Mouse (Mus musculus): ENCODE results near the gene Asic1.
A peak's percentile ranks its signal among the peaks of the same experiment; 100 is the strongest.

Gene Asic1

DNA sequence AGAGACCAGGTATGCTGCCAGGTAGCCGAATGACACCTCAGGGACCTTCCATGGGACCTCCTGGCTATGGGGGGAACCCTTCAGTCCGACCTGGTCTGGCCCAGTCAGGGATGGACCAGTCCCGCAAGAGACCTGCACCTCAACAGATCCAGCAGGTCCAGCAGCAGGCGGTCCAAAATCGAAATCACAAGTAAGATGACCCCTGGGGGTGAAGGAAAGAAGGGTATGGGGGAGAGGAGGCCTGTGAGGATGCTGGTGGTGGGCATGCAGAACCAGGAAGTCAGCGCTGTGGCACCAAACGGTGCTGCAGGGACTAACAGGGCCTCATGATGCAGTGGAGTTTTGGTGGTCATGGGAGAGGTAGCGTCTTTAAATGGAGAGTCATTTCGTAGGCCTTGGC is 32.9 kb downstream of the Asic1 start:
- DNase-seq: no peak

DNA sequence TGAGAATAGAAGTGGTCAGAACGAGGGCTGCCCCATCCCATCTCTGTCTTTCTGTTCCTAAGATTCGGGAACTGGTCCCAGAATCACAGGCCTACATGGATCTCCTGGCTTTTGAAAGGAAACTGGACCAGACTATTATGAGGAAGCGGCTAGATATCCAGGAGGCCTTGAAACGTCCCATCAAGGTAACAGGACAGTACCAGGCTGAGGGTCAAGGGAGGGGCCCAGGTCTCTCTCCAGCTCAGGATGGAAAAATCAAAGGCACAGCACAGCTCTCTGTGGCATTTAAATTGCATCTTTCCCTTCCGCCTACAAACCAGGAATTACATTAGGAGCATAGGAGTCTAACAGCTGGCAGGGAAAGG is 33.5 kb downstream of the Asic1 start:
- no peak for DNase-seq

DNA sequence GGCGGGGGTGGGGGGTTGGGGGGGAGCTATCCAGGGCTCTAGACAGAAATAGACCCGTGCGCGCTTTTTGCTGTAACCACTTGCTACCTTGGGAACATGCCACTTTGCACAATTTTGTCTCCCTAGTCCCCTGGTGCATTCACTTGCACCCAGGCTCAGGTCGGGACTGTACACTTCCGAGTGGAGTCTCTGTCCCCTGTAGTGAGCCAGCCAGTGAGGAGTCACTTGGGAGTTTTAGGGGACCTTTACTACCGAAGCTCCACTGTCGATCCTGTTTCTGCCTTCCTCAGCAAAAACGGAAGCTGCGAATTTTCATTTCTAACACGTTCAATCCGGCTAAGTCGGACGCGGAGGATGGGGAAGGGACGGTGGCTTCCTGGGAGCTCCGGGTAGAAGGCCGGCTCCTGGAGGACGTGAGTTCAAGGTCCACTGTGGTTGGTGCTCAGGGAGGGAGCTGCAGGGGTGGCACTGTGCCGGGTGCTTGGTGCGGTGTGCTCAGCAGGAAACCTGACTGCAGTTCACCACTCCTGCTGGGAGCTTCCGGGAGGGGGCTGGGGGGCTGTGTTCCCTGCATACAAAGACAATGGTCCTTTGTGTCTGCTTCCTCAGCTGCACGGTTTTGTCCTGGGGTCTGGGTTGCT is 34.0 kb downstream of the Asic1 start:
- no peak for DNase-seq

DNA sequence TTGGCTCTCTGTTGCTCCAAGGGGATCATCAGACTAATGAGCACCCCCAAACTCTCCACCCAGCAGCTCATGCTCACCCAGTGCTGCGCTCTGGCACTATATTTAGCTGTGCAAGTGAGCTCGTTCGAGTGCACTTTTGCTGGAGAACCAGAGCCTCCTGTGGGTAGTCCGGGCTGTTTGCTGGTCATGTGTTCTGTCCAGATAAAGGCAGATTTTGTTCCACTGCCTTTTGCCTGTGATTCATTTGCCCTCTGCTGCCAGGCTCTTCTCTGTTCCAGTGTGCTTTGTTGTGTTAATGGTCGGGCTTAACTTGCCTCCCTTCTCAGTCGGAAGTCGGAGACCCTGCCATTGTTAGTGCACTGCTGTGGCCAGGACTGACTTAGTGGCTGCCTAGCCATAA is 34.7 kb downstream of the Asic1 start:
- no peak for DNase-seq

DNA sequence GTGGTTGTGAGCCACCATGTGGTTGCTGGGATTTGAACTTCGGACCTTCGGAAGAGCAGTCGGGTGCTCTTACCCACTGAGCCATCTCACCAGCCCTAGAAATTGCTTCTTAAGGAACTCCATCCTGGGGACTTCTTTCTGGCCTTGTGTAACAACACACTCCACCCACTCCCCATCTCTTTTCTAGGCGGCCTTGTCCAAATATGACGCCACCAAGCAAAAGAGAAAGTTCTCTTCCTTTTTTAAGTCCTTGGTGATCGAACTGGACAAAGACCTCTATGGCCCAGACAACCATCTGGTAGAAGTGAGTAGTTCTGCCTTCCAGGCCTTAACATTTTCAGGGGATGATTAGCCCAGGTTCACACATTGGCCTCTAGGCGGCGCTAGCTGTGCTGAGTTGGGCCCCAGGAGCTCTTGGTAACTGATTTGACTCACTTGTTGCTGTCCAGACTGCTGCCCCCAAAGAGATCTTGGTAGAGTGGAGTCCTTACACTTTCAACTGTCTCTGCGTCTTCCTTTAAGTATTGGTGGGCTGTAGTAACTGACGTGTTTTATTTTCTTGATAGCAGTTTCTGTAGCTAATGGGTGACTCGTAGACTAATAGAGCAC is 35.4 kb downstream of the Asic1 start, which contains the start of gene Gm17349:
Gm17349 (minus strand) TSS at position 51 of the 609 bp plus-strand sequence.
- DNase-seq: peak; percentile 72 to 83

DNA sequence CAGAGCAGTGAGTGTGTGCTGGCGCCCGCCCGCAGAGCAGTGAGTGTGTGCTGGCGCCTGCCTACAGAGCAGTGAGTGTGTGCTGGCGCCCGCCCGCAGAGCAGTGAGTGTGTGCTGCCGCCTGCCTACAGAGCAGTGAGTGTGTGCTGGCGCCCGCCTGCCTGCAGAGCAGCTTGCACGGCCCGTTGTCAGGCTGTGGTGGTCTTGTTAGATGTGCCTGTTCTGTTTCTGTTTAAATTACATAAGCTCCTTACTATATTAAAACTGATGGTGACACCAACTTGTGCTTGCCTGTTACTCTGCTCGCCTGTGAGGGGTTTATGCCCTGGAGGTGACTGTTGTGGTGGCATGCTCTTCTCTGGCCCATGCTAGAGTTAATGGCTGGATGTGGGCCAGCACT is 38.0 kb downstream of the Asic1 start:
- DNase-seq: no peak

DNA sequence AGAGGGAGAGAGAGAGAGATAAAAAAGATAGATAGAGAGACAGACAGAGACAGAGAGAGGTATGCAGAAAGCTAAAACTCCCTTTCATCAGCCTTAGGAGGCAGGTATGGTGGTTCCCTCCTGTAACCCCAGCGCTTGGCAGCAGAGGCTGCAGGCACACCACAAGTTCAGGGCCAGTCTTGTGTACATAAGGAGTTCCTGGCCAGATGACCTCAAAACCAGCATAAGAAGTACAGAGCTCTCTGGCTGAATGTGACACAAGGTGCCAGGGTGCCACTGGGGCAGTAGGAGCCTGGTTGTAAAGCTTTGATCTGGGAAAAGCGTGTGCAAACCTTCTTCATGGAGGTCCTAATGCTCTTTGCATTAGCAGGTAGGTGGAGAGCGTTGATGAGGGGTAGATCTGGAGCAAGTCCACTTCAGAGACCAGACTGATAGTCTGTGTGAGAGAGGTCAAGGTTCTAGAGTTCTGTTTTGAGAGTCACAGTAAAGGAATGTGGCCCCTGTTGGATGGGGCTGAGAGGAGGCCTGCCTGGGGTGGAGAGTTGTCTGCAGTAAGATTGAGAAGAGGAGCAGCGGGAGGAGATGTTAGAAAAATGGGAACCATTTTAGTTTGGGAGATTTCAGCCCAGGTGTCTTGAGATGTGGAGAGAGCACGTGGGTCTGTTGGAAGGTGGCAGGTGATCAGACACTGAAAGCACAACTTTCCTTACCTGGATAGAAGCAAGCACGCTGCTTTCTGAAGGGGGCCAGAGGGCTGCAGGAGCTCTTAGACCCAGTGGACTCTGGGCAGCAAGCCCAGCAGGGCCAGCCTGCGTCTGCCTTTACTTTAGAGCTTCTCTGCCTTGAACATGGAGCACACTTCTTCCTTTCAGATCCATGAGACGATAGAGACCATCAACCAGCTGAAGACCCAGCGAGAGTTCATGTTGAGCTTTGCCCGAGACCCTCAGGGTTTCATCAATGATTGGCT is 40.3 kb downstream of the Asic1 start:
- no peak for DNase-seq

DNA sequence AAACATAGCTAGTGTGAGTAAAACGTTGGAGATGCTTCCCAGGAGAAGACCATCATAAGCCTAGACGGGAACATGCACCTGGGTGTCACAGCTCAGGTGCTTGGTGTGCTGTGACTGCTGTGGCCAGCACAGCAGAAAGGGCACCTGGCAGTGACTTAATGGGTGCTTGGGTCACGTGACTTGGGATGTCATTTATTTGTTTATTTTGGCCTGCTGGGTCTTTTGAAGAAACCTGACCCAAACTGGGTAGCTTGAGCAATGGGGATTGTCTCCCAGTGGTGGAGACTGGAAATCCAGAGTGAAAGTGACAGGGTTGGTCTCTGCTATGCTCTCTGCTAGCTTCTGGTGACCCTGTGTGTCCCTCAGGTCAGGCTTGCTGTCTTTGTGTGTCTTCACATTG is 41.3 kb downstream of the Asic1 start:
- no peak for DNase-seq

DNA sequence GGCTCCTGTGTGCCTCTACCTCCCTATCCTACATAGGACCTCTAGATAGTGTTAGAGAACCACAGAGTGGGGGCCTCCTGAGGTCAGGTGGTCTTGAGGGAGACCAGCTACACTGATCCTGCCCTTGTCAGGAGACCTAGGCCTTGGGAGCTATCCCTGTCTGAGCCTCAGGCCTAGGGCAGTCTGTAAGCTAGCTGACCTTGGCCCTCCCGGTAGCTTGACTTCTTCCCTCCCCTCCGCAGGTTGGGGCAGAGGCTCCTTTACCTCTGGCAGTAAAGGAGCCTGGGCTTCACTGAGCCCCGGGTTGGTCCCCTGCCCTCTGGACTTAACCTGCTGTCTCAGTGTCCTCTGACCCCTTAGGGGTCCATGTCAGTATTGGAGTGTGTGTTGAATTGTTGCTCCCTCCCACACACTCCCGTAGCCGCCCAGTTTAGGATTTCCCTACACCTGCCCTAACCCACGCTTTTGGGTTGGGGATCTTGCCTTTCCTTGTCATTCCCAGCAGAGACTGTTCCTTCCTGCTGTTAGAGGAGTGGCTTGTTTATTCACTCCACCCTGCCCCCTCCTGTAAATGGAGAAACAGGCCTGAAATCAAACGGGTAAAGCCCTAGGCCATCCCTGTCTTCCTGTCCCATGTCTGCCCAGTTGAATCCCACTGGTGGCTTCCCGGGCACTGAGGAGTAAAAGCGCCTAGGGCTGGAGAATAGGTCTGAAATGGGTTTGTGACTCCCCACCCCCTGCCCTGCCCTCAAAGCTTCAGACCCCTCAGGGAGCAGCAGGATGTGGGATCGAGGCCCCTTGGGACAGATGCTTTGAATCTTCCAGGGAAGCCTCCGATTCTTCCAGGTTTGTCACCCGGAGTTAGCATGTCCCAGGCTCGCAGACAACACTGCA is 42.7 kb downstream of the Asic1 start:
- DNase-seq: no peak

DNA sequence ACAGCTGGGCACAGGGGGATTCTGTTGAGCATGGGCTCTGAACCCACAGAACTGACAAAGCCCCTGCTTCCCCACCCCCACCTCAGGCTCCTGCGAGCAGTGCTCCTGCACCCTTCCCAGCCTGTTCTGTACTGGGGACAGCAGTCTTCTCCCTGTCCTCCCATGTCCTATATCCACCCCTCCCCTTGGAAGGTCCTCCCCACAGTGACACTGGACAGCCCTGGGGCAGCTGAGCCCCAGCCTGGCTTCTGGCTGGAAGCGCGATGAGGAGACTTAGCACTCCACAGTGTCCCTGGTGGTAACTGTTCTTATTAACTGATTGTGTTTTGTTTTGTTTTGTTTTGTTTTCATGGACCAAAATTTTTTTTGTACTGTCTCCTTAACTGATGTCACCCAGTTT is 43.4 kb downstream of the Asic1 start:
- no peak for DNase-seq

DNA sequence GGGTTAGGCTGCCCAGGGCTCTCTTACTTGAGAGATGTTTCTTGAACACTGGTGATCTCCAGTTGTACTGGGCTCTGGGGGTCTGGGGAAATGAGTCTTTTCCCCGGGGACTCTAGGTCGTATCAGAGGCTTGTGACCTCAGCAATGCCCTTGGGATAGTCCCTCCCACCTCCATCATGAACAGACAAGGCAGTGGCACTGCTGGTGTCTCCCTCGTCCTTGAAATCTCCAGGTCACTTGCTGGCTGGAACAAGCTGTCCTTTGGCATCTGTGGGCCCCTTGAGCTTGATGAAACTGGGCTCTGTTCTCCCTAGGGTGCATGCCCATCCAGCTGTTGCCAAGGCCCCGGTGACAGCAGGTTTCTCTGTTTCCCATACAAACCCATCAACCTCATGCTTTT is 44.0 kb downstream of the Asic1 start:
- no peak for DNase-seq

DNA sequence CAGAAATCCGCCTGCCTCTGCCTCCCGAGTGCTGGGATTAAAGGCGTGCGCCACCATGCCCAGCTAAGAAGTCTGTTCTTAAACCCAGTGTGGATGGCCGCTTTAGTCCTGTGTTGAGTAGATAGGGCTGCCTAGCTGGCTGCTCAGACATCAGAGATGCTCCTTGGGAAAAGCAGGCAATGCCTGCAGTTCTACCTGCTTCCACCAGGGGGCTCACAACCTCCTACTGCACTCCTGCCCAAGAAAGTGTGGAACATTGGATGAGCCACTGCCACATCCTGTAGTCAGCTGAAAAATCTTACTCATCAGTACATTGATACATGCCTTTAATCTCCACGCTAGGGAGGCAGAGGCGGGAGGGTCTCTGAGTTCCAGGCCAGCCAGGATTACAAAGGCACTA is 44.7 kb downstream of the Asic1 start:
- DNase-seq: peak; percentile 90 to 93

DNA sequence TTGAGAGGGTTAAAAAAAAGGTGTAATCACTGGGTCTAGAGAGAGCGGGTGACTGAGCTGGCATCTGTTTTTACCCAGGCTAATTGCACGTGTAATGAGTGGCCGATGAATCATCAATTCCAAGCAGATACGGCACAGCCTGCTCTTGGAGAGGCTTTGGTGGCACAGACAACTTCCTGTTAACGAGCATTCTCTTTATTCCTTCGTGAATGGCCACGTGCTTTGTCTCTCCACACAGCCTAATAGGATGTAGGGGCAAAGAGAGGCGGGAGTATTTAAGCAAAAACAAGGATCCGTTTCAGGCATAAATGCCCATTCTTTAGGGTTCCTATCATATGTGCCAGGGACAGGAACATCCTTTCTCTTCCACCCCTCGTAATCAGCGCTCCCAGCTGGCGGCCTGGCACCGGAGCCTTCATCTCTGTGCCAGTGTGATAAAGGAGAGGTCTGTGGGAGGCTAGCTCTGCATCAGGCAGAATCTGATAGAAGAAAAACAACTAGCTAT is 45.2 kb downstream of the Asic1 start:
- peak; percentile 60 to 62 for DNase-seq

DNA sequence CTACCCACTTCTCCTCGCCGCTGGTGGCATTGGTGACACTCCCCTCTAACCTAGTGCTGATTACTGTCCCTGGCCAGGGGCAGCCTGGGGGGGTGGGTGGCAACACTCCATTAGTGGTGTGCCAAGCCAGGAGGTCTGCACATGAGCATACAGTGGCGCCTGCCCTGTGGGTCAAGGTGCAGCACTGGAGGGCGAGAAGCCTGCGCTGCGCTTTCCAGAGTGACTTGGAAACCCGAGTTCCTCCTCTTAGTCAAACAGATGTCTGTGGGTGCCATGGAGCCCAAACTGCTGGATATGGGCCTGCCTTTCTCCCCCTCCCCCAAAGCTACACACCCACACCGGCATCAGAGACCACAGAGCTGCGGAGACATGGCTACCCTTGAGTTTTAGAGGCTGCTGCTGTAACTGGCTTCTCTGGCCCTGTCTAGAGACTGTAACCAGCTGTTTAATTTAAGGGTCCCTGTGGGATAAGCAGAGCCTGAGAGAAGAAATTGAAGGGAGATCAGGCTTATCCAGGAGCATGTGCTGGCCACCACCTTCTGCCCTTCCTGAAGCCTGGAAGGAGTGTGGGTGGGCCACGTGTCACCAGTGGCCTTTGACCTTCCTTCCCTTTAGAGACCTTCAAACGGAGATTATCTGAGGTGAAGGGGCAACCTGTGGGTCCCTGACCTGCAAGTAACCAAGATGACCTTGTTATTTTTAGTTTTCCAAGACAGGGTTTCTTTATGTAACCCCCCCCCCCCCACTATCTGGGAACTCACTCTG is 46.0 kb downstream of the Asic1 start:
- DNase-seq: no peak

DNA sequence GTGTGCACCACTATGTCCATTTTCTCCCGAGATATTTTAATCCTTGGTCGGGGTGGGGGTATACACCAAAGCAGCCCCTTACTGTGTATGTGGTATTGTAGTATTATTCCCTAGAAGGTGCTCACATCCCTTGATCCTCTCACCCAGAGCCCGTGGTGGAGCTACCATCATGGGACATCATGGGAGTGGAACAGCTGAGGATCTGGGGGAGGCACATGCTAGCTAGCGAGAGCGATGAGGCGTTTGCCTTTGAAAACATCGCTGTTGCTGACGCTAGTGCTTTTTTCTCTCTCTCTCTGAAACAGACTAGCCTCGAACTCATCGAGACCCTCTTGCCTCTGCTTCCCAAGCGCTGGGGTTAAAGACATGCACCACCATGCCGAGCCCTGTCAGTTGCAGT is 46.6 kb downstream of the Asic1 start:
- no peak for DNase-seq

DNA sequence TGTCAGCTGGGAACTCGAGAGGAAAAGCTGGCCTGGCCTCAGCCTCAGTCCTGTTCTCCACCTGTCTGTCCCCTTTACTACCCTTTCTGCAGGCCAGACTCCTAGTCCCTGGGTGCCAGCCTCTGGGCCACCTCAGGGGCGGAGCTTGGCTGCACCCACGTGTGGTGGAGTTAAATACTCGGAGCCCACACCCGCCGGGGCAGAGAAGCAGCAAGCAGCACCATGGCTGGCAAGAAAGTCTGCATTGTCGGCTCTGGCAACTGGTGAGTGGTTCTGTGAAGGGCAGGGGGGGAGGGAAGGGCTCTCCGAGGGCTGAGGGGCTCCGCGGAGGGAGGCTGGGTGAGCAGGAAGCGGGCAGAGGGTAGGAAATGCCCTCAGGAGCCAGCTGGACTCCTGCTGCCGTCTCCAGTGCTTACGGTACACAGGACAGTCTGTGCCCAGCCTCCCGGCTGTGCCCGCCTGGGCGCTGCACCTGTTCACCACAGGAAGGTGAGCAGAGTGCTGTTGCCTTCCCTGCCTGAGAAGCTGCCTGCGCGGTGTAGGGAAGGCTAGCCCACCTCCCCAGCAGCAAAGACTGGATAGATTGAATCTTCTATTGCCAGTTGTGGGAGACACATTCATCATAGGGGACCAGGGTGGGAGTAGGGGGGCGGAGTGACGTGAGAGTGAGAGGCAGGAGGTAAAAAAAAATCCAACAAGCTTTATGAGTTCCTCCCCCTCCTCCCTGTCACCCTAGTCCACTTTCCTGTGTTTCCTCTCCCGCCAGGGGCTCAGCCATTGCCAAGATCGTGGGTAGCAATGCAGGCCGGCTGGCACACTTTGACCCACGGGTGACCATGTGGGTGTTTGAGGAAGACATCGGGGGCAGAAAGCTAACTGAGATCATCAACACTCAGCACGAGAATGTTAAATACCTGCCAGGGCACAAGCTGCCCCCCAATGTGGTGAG is 47.5 kb downstream of the Asic1 start, which contains the start of gene Gpd1:
Gpd1 (plus strand) TSS at position 130 of the 949 bp plus-strand sequence.
- DNase-seq: peak; percentile 87 to 90

DNA sequence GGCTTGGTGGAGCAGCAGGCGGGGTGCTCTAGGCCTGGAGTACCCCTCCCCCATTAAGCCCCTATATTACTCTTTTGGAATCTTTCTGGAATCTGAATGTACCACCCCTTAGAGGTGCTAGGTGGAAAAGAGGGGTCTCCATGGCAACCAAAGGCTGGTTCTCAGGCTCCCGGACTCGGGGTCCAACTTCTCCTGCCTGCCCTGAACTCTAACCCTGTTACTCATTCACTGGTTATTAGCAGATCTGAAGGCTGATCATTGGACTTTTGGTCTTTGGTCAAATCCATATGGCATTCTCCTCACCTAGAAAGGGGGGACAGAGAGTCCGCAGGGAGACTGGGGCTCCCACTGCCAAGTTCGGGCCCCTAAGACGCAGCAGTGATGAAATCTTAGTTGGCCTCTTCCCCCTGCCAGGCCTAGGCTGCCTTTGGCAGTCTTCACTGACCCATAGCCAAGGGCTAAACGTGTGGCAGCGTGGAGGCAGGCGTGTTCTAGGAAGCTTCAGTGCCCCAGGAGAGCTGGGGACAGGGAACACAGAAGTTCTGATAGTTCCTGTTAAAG is 48.4 kb downstream of the Asic1 start:
- peak; percentile 64 to 65 for DNase-seq

DNA sequence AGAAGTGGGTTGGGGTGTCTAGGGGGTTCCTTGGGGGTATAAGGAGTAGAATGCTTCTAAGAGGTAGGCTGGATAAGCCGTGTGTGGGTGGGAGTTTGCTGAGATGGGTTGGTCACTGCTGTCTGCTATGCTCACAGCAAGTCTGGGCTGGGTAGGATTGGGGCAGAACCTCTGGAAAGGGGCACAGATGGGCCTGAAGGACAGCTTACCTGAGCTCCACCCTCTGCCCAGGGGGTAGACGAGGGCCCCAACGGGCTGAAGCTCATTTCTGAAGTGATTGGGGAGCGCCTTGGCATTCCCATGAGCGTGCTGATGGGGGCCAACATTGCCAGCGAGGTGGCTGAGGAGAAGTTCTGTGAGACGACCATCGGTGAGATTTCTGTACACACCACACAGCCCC is 49.7 kb downstream of the Asic1 start:
- no peak for DNase-seq

DNA sequence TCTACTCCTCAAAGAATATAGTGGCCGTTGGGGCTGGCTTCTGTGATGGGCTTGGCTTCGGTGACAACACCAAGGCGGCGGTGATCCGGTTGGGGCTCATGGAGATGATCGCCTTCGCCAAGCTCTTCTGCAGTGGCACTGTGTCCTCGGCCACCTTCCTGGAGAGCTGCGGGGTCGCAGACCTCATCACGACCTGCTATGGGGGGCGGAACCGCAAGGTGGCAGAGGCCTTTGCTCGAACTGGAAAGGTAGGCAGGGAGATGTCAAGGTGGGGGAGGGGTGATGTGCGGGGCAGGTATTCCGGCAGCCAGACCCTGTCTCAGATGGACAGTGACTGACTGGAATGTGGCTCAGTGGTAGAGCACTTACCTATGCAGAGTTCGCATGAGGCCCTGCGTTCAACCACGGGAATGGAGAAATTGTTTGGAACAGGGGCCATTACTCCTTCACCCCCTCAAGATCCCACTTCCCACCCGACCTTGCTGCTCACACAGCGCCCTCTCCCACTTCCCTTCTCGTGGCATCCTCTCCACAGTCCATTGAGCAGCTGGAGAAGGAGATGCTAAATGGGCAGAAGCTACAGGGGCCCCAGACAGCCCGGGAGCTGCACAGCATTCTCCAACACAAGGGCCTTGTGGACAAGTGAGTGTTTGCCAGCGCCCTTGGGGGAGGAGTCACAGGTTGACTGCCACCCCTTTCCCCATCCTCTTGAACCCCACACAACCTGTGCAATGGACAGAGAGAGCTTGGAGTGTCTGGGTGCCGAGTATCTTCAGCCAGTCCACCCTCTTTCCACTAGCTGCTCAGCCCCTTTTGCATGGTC is 52.0 kb downstream of the Asic1 start:
- no peak for DNase-seq
